Mouse (Mus musculus): ENCODE data around the gene Elof1.

Elof1 gene

DNA sequence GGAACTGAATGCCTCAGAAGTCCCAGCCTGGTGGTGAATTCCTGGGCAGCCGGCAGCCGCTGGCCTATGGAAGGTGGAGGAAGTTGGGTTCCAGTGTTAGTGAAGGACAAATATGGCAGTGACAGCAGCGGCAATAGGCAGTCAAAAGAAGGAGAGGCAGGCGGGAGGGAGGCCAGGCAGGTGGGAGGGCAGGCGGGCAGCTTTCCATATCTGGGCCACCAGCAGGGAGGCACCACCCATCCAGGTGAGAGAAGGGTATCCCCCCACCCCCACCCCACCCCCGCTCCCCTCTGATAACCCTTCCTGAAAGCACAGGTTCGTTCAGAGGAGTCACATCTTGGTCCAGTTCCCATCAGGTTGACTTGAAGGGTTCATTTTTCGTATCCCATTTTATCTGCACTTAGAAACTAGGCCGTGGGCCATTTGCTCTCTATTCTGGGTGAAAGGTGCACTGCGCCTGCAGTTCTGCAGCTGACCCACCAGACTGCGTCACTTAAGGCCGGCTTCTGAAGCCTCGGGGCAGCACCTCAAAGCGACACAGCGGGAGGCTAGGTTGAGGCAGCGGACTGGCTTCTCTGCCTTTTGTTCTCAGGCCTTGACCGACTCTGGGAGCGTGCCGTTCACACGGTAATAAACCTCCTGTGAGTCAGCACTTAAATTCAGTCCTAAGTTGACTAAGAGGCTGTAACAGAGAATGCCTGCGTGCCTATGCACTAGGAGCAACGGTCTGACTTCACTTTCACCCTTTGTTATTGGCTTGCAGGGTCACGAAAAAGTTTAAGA is 20.0 kb upstream of the Elof1 start:
- in situ Hi-C loops (cut with MboI, MseI): no loop called here

DNA sequence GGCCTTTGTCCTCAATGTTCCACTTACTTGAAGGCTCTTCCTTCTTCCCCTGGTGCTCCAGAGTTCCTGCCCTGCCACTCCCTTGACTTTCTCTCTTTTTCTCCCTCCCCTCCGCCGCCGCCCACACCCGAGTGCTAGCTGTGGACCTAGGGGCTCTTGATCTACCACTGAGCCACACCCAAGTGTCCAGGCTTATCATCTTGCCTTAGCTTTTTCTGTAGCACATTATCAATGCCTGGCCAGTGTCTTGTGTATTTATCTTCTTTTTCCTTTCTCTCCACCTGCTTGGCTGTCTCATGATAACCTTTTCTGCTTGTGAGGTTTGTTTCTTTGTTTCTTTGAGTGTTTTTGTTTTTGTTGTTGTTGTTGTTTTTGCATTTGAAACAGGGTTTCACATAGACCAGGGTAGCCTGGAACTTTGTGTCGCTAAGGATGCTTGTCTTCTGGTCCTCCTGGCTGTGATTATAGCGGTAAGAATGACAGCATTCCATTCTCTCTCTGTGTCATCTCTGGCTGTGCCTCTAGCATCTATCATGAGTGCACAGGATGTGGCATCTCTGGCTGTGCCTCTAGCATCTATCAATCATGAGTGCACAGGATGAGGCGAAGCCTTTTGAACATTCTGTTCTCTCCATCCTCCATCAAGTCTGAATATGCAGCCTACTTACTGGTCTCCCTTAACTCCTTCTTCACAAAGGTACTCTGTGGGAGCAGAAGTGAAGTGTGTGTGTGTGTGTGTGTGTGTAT is 18.8 kb upstream of the Elof1 start, which contains the start of gene Acp5:
Gene Acp5, minus strand, starts transcription at position 68 of the 747 bp plus-strand sequence.
- in situ Hi-C loops (cut with MboI, MseI): no loop called here

DNA sequence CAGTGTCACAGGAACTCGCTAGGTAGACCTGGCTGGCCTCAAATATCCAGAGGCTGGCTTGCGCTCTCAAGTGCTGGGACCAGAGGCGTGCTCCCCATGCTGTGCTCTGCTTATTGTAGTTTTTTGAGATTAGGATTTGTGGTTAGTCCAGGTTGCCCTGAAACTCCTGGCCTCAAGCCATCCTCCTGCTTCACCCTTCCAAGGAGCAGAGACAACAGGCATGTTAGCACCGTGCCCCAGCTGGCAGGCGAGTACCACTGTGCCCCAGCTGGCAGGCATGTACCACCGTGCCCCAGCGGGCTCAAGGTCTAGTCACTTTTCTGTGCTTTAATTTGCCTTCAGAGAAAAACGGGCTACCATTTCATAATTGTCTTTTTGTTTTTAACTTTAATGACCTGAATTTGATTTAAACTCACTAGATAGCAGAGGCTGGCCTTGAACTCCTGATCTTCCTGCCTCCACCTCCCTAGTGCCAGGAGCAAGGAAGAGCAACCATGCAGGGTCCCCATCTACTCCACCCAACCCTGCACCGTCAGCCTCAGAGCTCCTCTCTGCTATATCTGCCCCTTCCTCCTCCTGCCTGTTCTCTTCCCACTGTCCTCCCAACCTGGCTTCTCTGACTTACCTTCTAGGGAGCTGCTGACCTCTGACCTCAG is 18.1 kb upstream of the Elof1 start:
- in situ Hi-C loops (cut with MboI, MseI): no loop called here

DNA sequence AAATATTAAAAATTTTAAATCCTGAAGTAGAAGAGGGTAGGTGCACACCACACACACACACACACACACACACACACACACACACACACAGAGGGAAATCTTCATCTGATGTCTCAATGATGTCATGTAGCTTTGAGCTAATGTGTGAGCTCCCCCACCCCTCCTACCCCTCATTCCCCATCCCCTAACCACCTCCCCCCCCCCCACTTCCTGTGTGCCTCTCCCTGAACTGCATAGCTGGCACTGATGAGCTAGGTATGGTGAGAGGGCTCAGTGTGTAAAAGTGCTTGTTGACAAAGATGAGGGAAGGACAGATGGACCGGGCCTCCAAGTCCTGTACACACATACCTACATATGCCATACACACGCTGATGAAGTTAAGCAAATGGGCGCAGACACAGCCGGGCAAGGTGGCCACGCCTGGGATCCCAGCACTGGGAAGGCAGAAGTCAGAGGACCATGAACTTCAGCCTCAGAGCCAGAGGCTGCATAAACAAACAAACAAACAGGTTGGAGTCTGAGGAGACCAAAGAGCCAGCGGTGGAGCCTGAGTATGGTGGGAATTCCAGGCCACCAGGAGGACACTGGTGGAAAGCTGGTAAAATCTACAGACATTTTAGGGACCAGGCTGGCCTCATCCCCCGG is 17.4 kb upstream of the Elof1 start:
- in situ Hi-C loops (cut with MboI, MseI): no loop called here

DNA sequence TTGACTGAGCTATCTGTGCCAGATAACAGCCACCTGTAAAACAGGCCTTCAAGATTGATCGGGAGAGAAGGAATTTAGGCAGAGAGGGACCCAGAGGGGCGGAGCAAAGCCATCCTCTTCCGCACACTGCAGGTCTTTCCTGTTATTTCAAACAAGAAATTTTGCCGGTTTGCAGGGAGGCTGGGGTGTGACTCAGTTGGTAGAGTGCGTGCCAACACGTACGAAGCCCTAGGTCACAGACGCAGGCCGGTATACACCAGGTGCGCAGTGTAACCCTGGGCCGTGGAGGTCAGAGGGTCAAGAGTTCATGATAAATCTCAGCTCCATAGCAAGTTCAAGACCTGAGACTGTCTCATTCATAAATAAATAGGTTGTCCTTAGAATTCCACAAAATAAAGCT is 15.2 kb upstream of the Elof1 start:
- in situ Hi-C loops (cut with MboI, MseI): no loop called here

DNA sequence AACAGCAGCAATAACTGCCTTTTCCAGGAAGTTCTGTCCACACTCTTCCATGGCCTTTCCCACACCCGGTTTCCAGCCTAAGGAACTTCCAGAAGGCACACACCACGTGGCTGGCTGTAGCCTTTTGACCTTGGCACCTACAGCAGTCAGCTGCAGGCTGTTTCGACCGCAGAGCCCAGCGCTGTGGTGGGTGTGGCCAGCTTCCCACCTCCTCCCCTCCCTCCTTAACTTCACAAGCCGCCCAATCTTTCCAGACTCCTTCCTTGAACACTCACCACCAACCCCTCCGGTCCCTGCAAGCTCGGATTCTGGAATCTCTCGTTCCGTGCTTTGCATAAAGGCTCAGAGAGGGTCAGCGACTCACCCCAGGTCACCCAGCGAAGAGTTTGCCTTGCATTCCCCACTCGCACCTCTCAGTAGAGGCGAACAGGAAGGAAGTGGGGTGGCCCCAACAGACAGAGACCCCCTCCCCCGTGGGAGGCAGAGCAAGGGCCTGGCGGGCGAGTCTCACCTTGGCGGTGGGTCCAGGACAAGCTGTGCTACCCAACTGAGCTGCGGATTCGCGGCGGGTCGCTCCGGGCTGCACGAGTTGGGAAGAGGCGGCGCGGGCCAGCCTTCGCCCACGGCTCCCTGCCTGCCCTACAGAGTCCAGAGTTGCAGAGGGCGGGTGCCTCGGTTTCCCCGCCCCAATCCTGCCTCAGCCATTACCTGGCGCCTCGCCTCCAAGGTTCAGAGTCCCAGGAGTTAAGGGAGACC is 14.4 kb upstream of the Elof1 start:
- in situ Hi-C loops (cut with MboI, MseI): no loop called here

DNA sequence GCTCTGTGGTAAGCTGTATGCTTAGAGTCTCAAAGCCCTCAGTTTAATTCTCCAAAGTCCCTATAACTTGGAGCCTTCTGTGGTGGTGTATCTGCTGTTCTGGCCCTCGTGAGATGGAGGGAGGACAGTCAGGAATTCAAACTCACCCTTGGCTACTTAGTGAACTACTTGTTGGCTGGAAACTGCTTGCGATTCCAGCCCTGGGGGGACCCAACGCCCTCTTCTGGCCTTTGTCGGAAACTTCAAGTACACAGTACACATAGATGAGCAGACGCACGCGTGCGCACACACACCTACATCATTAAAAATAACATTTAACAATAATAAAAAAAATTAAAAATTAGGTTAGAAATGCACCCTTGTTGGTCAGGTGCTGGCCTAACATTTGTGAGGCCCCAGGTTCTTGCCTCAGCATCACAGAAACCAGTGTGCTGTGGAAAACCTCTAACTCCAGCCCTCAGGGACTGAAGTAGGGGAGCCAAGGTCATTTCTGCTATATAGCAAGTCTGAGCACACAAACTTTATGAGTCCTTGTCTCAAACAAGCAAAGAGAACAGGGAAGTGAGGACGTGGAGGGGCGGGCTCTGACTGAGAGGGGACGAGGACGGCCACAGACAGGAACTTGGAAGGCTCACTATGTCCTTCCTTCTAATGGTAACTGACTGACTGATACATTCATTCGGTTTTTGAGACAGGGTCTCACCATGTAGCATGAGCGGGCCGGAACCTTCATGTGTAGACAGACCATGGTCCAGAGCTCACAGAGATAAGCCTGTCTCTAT is 8.5 kb upstream of the Elof1 start:
- in situ Hi-C loops (cut with MboI, MseI): no loop called here

DNA sequence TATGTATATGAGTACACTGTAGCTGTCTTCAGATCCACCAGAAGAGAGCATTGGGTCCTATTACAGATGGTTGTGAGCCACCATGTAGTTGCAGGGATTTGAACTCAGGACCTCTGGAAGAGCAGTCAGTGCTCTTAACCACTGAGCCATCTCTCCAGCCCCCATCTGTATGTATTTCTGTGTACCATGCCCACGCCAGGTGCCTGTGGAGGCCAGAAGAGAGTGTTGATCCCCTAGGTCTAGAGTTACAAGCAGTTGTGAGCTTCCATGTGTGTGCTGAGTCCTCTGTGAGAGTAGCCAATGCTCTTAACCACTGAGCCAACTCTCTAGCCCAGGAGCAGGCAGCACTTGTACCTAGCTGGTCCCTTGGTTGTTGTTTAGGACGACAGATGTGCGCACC is 7.2 kb upstream of the Elof1 start:
- in situ Hi-C loops (cut with MboI, MseI): no loop called here

DNA sequence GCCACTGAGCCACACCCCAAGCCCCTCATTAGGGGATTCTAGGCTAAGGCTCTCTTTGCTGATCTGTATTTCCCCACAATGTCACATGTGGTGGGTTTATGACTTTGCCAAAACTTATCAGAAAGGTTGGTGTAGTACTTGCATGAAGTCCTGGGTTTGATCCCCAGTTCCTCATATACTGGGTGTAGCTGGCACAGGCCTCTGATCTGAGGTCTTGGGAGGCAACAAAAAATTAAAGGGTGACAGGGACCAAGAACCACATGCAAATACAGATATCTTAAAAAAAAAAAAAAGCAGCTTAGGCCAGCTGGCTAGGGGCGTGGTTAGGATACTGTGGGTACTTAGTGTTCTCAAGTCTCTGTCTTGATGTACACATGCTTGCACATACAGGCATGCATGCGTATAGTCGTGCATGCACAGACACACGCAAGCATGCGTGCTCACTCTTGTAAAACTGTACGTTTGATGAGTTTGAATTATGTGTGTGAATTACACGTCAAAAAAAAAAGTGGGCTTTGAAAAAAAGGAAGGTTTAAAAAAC is 6.2 kb upstream of the Elof1 start:
- in situ Hi-C loops (cut with MboI, MseI): no loop called here

DNA sequence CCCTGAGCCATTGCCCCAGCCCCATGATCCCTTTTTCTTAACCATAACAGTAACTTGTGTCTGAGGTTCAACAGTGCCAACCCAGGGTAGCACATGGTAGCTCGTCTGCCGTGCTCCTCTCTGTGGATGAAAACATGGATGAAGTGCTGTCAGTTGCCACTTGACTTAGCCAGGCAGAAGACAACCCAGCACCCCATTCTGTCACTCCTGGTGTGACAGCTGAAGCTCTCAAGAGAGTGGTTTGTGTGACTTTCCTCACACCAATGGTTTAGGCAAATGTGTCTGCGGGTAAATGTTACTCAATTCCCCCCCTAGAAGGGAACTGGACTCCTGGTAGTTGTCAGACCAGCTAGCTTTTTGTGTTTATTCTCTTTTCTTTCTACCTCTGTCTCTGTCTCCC is 5.0 kb upstream of the Elof1 start:
- in situ Hi-C loops (cut with MboI, MseI): no loop called here

DNA sequence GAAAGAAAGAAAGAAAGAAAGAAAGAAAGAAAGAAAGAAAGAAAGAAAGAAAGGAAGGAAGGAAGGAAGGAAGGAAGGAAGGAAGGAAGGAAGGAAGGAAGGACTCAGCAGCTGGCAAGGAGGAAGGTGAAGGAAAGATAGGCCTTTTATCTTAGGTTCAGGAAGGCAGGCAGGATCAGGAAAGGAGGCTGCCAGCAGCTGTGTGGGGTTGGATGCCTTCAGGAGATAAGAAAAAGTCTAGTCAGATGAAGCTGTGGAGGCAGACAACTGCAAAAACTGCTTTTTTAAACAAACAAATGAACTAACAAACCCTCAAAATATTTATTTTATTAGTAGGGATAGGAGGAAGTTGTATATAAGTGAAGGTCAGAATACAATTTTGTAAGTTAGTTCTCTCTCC is 4.6 kb upstream of the Elof1 start:
- in situ Hi-C loops (cut with MboI, MseI): no loop called here

DNA sequence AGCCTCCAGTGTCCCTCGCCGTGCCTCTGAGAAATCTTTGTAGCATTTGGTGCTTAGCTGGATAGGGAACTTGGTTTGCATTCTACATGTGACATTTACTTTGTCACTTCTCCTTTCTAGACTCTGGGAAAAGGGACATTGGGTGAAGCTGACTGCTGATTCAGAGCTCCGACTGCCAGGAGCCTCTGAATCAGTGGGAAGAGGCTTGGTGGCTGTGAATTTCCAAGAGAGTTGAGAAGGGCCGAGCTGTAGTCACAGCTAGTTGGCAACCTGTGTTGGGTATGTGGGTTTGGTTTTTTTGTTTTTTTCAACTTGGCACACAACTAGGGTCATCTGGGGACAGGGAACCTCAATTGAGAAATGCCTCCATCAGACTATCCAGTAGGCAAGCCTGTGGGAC is 2.6 kb upstream of the Elof1 start:
- in situ Hi-C loops (cut with MboI, MseI): no loop called here

DNA sequence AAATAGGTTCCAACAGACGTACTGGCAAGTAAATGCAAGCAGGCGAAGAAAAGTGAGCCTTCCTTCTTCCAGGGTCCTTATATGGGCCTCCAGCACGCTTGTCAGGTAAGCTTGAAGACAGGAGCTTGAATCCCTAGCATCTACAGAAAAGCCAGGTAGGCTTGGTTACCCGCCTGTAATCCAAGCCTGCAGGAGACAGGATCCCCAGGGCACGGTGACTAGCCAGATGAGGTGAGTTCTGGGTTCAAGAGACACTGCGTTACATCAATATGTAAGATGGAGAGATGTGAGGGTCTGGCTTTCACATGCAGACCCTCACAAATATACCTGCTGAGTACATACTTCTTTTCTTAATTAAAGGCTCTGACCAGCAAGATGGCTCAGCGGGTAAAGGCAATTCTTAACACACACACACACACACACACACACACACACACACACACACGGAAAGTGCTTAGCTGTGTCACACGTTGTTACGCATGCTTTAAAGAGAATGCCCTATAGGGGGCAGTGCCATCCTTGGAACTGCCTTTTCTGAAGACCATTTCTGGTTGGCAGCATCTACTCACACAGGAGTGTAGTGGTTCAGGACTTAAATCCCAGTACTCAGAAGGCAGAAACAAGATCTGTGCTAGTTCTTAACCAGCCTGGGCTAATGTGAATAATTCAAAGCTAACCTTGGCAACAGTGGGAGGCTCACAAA is 933 bp upstream of the Elof1 start:
- in situ Hi-C loops (cut with MboI, MseI): no loop called here

DNA sequence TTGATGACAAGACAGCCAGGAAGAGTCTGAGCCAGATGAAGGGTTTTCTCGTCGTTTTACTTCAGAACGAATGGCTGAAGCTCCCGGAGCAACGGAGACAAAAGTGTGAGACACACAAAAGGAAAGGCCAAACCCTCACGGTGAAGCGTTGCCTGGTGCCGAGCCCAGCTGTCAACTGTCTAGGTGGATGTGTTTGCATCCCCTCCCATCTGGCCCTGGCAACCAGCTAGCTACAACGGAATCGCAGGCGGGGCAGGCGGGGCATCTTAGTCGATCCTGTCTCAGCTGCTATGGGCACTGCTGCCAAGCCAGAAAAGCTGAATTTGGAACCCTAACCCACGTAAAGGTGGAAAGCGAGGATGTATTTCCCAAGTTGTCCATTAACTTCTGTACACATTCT is 886 bp downstream of the Elof1 start:
- in situ Hi-C loops (cut with MboI, MseI): no loop called here

DNA sequence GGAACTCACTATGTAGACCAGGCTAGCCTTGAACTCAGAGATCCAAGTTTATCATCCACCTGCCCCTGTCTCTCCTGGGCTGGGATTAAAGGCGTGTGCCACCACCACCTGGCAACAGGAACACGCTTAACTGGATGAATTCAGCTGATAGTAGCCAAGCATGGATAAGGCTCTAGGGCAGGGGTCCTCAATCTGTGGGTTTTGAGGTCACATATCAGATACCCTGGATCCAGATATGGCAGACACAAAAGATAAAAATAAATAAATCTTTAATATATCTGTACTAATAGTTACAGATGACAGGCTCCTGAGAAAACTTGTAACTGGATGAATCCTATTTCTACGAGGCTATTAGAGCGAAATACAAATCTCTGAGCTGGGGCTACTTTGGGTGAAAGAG is 1.3 kb downstream of the Elof1 start:
- in situ Hi-C loops (cut with MboI, MseI): no loop called here

DNA sequence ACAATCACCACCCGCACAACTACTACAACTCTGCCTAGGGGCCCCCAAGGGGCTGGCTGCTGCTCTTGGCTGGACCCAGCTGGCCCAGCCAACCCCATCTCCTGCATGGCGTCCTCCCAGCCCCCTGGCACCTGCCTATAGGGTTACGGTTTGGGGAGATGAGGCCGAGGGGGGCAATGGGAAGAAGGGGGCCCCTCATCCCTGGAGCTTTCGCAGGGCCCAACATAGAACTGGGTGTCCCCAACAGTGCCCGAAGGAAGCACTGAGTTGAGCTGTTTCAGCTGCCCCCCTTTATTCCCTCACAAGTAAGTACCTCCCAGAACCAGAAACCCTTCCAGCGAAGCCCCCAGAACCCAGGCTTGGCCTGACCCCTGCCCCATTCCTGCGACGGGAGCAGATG is 8.8 kb downstream of the Elof1 start:
- in situ Hi-C loops (cut with MboI, MseI): no loop called here

DNA sequence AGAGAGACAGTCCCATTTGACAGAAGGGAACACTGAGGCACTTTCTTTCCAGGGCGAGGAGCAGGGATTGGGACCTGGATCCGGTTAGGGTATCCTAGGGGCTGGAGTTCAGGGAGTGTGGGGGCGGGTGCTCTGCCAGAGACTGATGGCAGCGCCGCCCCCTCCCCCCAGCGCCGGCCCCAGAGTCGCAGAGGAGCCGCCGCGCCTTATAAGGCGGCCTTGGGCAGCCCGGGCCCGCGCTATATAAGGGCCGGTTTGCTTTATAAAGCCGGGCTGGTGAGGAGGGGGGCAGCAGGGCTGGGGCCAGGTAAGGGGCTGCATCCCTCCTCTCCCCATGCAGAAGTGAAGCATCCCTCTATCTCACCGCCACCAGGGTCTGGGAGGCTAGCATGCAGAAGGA is 17.1 kb downstream of the Elof1 start:
- in situ Hi-C loops (cut with MboI, MseI): no loop called here

DNA sequence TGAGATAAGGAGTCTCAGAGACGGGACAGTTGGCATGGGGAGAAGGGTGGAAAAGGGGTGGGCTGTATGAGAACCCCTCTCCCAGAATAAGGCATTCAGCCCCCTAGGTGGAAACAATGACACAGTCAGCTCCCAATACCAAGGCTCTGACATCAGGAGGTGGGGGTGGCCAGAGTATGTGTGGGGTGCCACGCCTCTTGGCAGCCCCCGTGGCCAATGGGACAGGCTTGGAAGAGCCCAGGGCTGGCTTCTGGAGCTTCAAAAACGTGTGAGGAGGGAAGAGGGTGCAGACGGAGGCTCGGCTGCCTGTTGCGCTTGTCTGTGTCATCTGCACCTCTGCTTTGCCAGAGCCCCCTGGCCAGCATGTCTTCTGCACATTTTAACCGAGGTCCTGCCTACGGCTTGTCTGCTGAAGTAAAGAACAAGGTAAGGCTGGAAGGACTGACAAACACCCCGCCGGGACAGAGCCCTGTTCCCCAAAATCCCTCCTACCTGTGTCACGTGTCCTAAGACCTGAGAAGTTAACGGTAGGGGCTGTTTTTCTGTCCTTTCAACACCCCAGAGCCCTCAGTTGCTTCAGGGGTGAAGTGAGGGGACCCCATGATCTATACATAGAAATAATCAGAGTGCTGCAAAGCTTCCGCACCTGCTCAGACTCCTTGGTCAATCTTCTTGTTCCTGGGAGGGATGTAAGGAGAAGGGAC is 17.8 kb downstream of the Elof1 start, which contains the start of gene Cnn1:
Gene Cnn1, plus strand, starts transcription at position 224 of the 704 bp plus-strand sequence.
- in situ Hi-C loops (cut with MboI, MseI): no loop called here

DNA sequence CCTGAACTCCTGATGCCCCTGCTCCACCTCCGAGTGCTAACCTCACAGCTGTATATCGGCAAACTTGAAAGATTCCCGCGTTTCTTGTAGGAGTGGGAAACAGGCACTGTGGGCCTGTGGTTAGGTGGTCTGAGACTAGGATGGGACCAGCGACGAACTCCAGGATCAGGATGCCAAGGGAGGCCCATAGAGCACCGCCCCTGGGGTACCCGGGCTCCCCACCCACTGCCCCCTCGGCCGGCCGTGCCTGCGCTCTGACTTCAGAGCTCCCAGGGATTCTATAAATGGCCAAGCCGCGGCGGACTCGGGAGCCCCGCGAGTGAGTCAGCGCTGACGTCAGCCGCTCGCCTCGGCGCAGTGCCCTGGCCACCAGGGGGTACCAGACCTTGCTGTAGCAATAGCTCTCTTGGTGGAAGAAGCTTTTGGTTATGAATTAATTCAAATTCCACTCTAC is 21.1 kb downstream of the Elof1 start:
- in situ Hi-C loops (cut with MboI, MseI): no loop called here
